Mouse (Mus musculus) liver, embryonic 13.5 days (tissue): ENCODE measurements around the gene Scrg1. TPM values are rescaled to one million over a fixed set of nuclear protein-coding genes. Genes with fewer than 3 reads are reported as not detected.

ENCODE experiments used
- ATAC-seq: fragments of 200-750 bp; cut with Nextera tagmentation; 2 replicates; pipeline ENCODE4 v1.8.0; 2017; ENCODE audit warnings: low read depth, mild to moderate bottlenecking, moderate number of reproducible peaks, moderate library complexity
- DNase-seq: peaks from one replicate; pipeline ENCODE4 v3.0.0; 2022
- H3K27ac ChIP-seq: fragments of 300-500 bp; sonication (generic); 2 replicates; pipeline ENCODE4 v1.5.1; 2015; ENCODE audit warnings: moderate library complexity, mild to moderate bottlenecking, inconsistent platforms
- H3K27me3 ChIP-seq: fragments of 300-500 bp; sonication (generic); 2 replicates; pipeline ENCODE4 v1.6.1; 2015; ENCODE audit warnings: mild to moderate bottlenecking, inconsistent platforms
- H3K36me3 ChIP-seq: fragments of 300-500 bp; sonication (generic); 2 replicates; pipeline ENCODE4 v1.6.1; 2015; ENCODE audit warnings: mild to moderate bottlenecking, inconsistent platforms
- H3K4me1 ChIP-seq: fragments of 300-500 bp; sonication (generic); replicated peaks from 2 replicates; pipeline ENCODE4 v1.6.1; 2015; ENCODE audit warnings: inconsistent platforms
- H3K4me2 ChIP-seq: fragments of 300-500 bp; sonication (generic); 2 replicates; pipeline ENCODE4 v1.6.1; 2015; ENCODE audit warnings: inconsistent platforms, mild to moderate bottlenecking, moderate library complexity
- H3K4me3 ChIP-seq: fragments of 300-500 bp; sonication (generic); replicated peaks from 2 replicates; pipeline ENCODE4 v1.5.1; 2015; ENCODE audit warnings: mild to moderate bottlenecking, inconsistent platforms
- H3K9ac ChIP-seq: fragments of 300-500 bp; sonication (generic); 2 replicates; pipeline ENCODE4 v1.6.1; 2015; ENCODE audit warnings: mild to moderate bottlenecking, inconsistent platforms
- H3K9me3 ChIP-seq: fragments of 300-500 bp; sonication (generic); replicated peaks from 2 replicates; pipeline ENCODE4 v1.6.1; 2016; ENCODE audit warnings: inconsistent platforms
- WGBS: fragments of 180-500 bp; shearing (Covaris S2); methylation state at CpG from one replicate; pipeline ENCODE4 v1.1.7; 2015; ENCODE audit not compliant: insufficient replicate concordance; 5-methylcytosine and 5-hydroxymethylcytosine counted together
- polyA plus RNA-seq: library from polyadenylated mRNA; unstranded; fragments of >200 nt; fragmentation: Nextera tagmentation; extraction: Ambion mirVana; gene quantifications from 2 replicates; pipeline ENCODE4 v1.2.1, GENCODE M21; 2015

Gene Scrg1
- polyA plus RNA-seq, 1 experiment from 2014 or later: 0.15 TPM

DNA sequence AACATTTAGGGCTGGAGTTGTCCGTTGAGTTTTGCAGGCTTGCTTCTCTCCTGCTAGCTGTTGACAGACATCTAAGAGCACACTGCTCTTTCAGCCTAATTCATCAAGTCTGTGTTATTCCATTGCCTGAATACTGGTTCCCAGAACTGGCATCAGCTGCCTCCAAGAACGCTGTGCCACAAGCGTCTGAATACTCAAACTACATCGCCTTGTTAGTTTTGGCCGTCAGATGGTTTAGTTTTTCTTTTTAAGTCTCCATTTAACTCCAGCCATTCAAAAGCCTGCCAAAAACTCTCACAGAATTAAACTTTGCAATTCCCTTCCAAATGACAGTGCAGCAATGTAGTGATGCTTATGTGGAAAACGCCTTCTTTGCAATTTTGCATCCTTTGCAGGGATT, 1.4 kb downstream of the Scrg1 start:
- no peaks in the 10 kb centered on the region for H3K36me3 ChIP-seq
- DNase-seq: no peak
- no peaks in the 10 kb centered on the region for H3K9me3 ChIP-seq
- WGBS: 79% methylated on average over 6 of the region's 6 CpGs
- no peaks in the 10 kb centered on the region for H3K27me3 ChIP-seq
- no peak overlapping the region for H3K4me3 ChIP-seq
- no peak for ATAC-seq
- H3K27ac ChIP-seq: no peak overlapping the region
- H3K4me2 ChIP-seq: no peak overlapping the region
- H3K9ac ChIP-seq: no peak overlapping the region
- H3K4me1 ChIP-seq: no peaks in the 10 kb centered on the region

DNA sequence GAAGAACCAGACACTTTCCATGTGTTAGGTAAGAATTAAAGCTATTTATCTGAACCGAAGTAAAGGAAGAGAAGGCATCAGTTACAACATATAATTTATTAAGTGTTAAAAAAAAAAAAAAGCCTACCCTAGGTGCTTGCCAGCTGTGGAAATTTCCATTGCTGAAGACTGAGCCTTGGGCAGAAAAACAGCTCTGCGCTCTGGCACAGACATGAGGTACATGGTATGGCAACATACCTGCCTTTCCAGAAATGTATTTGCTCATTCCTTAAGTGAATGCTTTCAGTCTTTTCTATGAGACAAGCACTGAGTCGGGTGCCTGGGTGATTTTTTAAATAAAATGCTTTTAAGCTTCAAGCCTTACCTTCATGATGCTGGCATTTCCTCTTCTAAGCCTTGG, 2.2 kb downstream of the Scrg1 start:
- Histone ChIP-seq H3K27ac (no peak overlapping the region), H3K9ac (no peak overlapping the region), H3K36me3 (no peaks in the 10 kb centered on the region), H3K4me3 (no peak overlapping the region), H3K4me1 (no peaks in the 10 kb centered on the region), H3K9me3 (no peaks in the 10 kb centered on the region), H3K27me3 (no peaks in the 10 kb centered on the region), H3K4me2 (no peak overlapping the region)
- ATAC-seq (no peak), DNase-seq (no peak)
- WGBS: 55% methylated on average over 3 of the region's 3 CpGs

- Histone ChIP-seq H3K36me3 (no peaks in the 10 kb centered on the region), H3K27me3 (no peaks in the 10 kb centered on the region), H3K4me1 (no peaks in the 10 kb centered on the region), H3K9me3 (no peaks in the 10 kb centered on the region), H3K4me3 (no peak overlapping the region), H3K27ac (no peak overlapping the region), H3K9ac (no peak overlapping the region), H3K4me2 (no peak overlapping the region)
- WGBS: 10% methylated on average over 1 of the region's 1 CpGs
- DNase-seq: no peak
- ATAC-seq: no peak
Measured at GRCm38 (mm10) chr8:57462839-57463238, 7.1 kb downstream of the Scrg1 start.

GRCm38 (mm10) chr8:57463757-57464156, 8.0 kb downstream of the Scrg1 start:
- ATAC-seq: no peak
- H3K27me3 ChIP-seq: no peaks in the 10 kb centered on the region

DNA sequence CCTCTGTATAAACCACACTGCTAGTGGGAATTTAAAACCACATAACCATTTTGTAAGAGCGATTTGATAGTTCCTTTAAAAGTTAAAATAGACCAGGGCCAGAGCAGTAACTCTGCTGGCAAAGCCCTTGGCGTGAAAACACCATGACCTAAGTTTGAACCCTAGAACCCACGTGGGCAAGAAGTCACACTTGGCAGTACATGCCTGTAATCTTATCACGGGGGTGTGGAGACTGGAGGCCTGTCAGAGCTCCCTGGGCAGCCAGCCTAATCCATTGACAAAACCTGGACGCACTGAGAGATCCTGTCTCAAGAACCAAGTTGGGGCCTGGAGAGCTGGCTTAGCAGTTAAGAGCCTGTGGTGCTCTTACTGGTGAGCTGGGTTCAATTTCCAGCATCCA, 12.9 kb downstream of the Scrg1 start:
- Histone ChIP-seq H3K27ac (no peak overlapping the region), H3K36me3 (no peaks in the 10 kb centered on the region), H3K9ac (no peak overlapping the region), H3K4me2 (no peak overlapping the region), H3K27me3 (no peaks in the 10 kb centered on the region), H3K4me1 (no peaks in the 10 kb centered on the region), H3K4me3 (no peak overlapping the region), H3K9me3 (no peaks in the 10 kb centered on the region)
- WGBS: 44% methylated on average over 5 of the region's 5 CpGs
- ATAC-seq (no peak), DNase-seq (no peak)

More at GRCm38 (mm10) chr8:57463757-57464156, 8.0 kb downstream of the Scrg1 start:
- Histone ChIP-seq H3K4me3 (no peak overlapping the region), H3K9me3 (no peaks in the 10 kb centered on the region), H3K36me3 (no peaks in the 10 kb centered on the region), H3K4me1 (no peaks in the 10 kb centered on the region), H3K27ac (no peak overlapping the region), H3K9ac (no peak overlapping the region), H3K4me2 (no peak overlapping the region)
- DNase-seq: no peak
- WGBS: 68% methylated on average over 3 of the region's 3 CpGs

- Histone ChIP-seq H3K36me3 (no peaks in the 10 kb centered on the region), H3K27me3 (no peaks in the 10 kb centered on the region), H3K9ac (no peak overlapping the region), H3K27ac (no peak overlapping the region), H3K4me1 (no peaks in the 10 kb centered on the region), H3K4me3 (no peak overlapping the region), H3K9me3 (no peaks in the 10 kb centered on the region), H3K4me2 (no peak overlapping the region)
- DNase-seq (no peak), ATAC-seq (no peak)
- 81% methylated on average over 5 of the region's 5 CpGs for WGBS
Measured at GRCm38 (mm10) chr8:57470863-57471262, 15.1 kb downstream of the Scrg1 start.

DNA sequence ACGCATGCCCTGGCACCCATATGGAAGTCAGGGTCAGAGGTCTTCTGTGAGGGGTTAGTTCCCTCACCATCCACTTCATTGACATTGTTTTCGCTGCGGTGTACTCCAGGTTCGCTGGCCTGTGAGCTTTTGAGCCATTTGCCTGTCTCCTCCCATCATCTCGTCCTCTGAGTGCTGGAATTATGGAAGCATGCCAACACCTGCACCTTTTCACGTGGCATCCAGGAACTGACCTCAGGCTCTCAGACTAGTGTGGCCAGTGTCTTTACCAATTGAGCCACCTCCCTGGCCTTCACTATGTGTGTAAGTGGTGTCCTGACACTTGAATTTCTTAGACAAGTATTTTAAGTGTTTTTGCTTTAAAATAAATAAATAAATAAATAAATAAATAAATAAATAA, 18.0 kb downstream of the Scrg1 start:
- WGBS: 74% methylated on average over 6 of the region's 6 CpGs
- no peaks in the 10 kb centered on the region for H3K4me1 ChIP-seq
- H3K27me3 ChIP-seq: no peaks in the 10 kb centered on the region
- DNase-seq (no peak), ATAC-seq (no peak)
- no peak overlapping the region for H3K27ac ChIP-seq
- H3K4me2 ChIP-seq: no peak overlapping the region
- no peaks in the 10 kb centered on the region for H3K36me3 ChIP-seq
- H3K9ac ChIP-seq: no peak overlapping the region
- H3K9me3 ChIP-seq: no peaks in the 10 kb centered on the region
- H3K4me3 ChIP-seq: no peak overlapping the region

DNA sequence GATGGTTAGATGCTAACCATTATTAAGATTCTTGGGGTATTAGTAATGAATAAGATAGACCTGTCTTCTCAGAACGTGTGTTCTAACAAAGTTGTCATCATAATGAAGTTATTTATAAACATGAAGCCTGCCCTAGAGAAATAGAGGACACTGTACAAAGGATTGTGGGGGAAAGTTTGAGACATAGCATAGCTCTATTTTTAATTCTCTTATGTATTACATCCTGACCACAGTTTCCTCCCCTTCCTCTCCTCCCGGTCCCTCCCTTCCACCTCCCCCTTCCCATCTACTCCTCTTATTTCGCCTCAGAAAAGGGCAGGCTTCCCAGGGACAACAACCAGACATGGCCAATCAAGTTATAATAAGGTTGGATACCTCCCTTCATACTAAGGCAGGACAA, 22.7 kb downstream of the Scrg1 start:
- Histone ChIP-seq H3K27ac (no peak overlapping the region), H3K4me3 (no peak overlapping the region), H3K36me3 (peaks cover 8% of the 10 kb centered on the region), H3K9me3 (no peaks in the 10 kb centered on the region), H3K9ac (no peak overlapping the region), H3K4me2 (no peak overlapping the region), H3K27me3 (no peaks in the 10 kb centered on the region), H3K4me1 (no peaks in the 10 kb centered on the region)
- 31% methylated on average over 3 of the region's 3 CpGs for WGBS
- no peak for ATAC-seq
- no peak for DNase-seq

DNA sequence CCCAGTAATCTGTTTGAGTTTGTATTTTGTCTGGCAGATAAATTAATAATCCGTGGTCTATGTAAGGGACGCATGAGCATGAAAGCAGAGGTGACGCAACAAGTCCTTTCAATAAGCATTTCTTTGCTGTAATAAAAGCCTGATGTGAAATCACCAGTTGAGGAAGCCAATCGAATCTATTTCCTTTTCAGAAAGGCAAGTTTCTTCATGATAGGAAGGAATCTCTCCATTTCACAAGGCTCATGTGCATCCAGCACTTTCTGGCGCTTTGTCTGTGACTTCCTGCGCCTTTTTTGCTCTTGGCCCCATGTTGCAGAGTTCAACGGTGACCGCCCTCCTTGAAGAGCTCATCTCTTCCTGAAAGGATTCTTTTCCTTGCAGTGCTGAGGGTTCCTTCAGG, 24.0 kb downstream of the Scrg1 start:
- Histone ChIP-seq H3K4me3 (no peak overlapping the region), H3K4me2 (no peak overlapping the region), H3K36me3 (peaks cover 8% of the 10 kb centered on the region), H3K9ac (no peak overlapping the region), H3K27me3 (no peaks in the 10 kb centered on the region), H3K27ac (no peak overlapping the region), H3K9me3 (no peaks in the 10 kb centered on the region), H3K4me1 (no peaks in the 10 kb centered on the region)
- ATAC-seq (no peak), DNase-seq (no peak)
- 81% methylated on average over 8 of the region's 8 CpGs for WGBS

GRCm38 (mm10) chr8:57480606-57481005, 24.9 kb downstream of the Scrg1 start:
- no peak for DNase-seq

GRCm38 (mm10) chr8:57486491-57487440, 31.0 kb downstream of the Scrg1 start:
- ATAC-seq (peak; percentile 58), DNase-seq (peak; percentile 41)
- peak overlapping the region; percentile 95 for H3K4me3 ChIP-seq
- H3K9ac ChIP-seq: peak overlapping the region; percentile 91
- under 1% methylated on average over 54 of the region's 54 CpGs for WGBS
- no peaks in the 10 kb centered on the region for H3K27me3 ChIP-seq
- H3K36me3 ChIP-seq: peaks cover 8% of the 10 kb centered on the region
- H3K9me3 ChIP-seq: no peaks in the 10 kb centered on the region
- peak overlapping the region; percentile 83 for H3K27ac ChIP-seq
- peaks cover 36% of the 10 kb centered on the region for H3K4me1 ChIP-seq
- peak overlapping the region; percentile 98 for H3K4me2 ChIP-seq

More at GRCm38 (mm10) chr8:57480606-57481005, 24.9 kb downstream of the Scrg1 start:
- WGBS: 63% methylated on average over 4 of the region's 4 CpGs
- peaks cover 1% of the 10 kb centered on the region for H3K4me1 ChIP-seq
- peaks cover 8% of the 10 kb centered on the region for H3K36me3 ChIP-seq
- H3K4me2 ChIP-seq: no peak overlapping the region
- no peak overlapping the region for H3K4me3 ChIP-seq
- no peak overlapping the region for H3K9ac ChIP-seq
- ATAC-seq: no peak
- H3K27me3 ChIP-seq: no peaks in the 10 kb centered on the region
- no peaks in the 10 kb centered on the region for H3K9me3 ChIP-seq
- H3K27ac ChIP-seq: no peak overlapping the region
